Mouse (Mus musculus) midbrain, postnatal 0 days (tissue): Measurements from ENCODE around the gene Znrf2. TPM values are rescaled to one million over a fixed set of nuclear protein-coding genes. Genes with fewer than 3 reads are reported as not detected.

Source experiments
- ATAC-seq: fragments of 200-750 bp; cut with Nextera tagmentation; 2 replicates; pipeline ENCODE4 v1.8.0; 2017; ENCODE audit warnings: moderate number of reproducible peaks, mild to moderate bottlenecking, moderate TSS enrichment, moderate library complexity; ENCODE audit not compliant: low FRiP score
- DNase-seq: peaks from one replicate; pipeline ENCODE4 v3.0.0-alpha.2; 2015; ENCODE audit warnings: low spot score
- H3K27ac ChIP-seq: fragments of 300-500 bp; sonication (generic); 2 replicates; pipeline ENCODE4 v1.5.1; 2014; ENCODE audit warnings: low read depth, mild to moderate bottlenecking, low read length, mixed read lengths
- H3K27me3 ChIP-seq: fragments of 300-500 bp; sonication (generic); 2 replicates; pipeline ENCODE4 v1.6.1; 2014; ENCODE audit warnings: low read length, control low read depth, mixed read lengths; ENCODE audit not compliant: insufficient read depth
- H3K36me3 ChIP-seq: fragments of 300-500 bp; sonication (generic); 2 replicates; pipeline ENCODE4 v1.6.1; 2014; ENCODE audit warnings: low read length, control low read depth, mixed read lengths; ENCODE audit not compliant: insufficient read depth
- H3K4me1 ChIP-seq: fragments of 300-500 bp; sonication (generic); 2 replicates; pipeline ENCODE4 v1.6.1; 2014; ENCODE audit warnings: mild to moderate bottlenecking, control low read depth, antibody characterized with exemption, low read length, mixed read lengths; ENCODE audit not compliant: insufficient read depth
- H3K4me2 ChIP-seq: fragments of 300-500 bp; sonication (generic); 2 replicates; pipeline ENCODE4 v1.6.1; 2014; ENCODE audit warnings: low read depth, mild to moderate bottlenecking, low read length, mixed read lengths; ENCODE audit not compliant: poor library complexity, severe bottlenecking
- H3K4me3 ChIP-seq: fragments of 300-500 bp; sonication (generic); 2 replicates; pipeline ENCODE4 v1.5.1; 2014; ENCODE audit warnings: low read depth, mild to moderate bottlenecking, low read length, moderate library complexity
- H3K9ac ChIP-seq: fragments of 300-500 bp; sonication (generic); replicated peaks from 2 replicates; pipeline ENCODE4 v1.6.1; 2014; ENCODE audit warnings: mild to moderate bottlenecking, low read length, moderate library complexity, mixed read lengths; ENCODE audit not compliant: poor library complexity, severe bottlenecking
- H3K9me3 ChIP-seq: fragments of 300-500 bp; sonication (generic); 2 replicates; pipeline ENCODE4 v1.6.1; 2016; ENCODE audit warnings: low read length, control low read depth
- CTCF ChIP-seq: IDR thresholded peaks from 2 replicates; pipeline ENCODE4 v1.5.1; 2016; ENCODE audit warnings: antibody characterized with exemption, mild to moderate bottlenecking
- WGBS: fragments of 180-500 bp; shearing (Covaris S2); extraction: QIAGEN DNeasy Blood & Tissue Kit; methylation state at CpG from one replicate; pipeline ENCODE4 v1.1.7; 2014; 5-methylcytosine and 5-hydroxymethylcytosine counted together
- polyA plus RNA-seq: library from polyadenylated mRNA; unstranded; fragments of >200 nt; fragmentation: Nextera tagmentation; extraction: Ambion mirVana; gene quantifications from 2 replicates; pipeline ENCODE4 v1.2.1, GENCODE M21; 2015
- total RNA-seq: library from RNA; depleted of rRNA; stranded (reverse); fragments of >200 nt; gene quantifications from 2 replicates; pipeline ENCODE4 v1.2.3, GENCODE M21; 2014; rRNA removed

Znrf2 gene
- total RNA-seq, result 32.8 and 49.4 TPM in 2 replicates
- 5.7 and 6.5 TPM in 2 replicates for polyA plus RNA-seq

- peak within 1 kb of the TSS; percentile 86 for H3K27ac ChIP-seq
- H3K4me3 ChIP-seq, result peak within 1 kb of the TSS; percentile 88
- peak within 1 kb of the TSS; percentile 68 for H3K4me2 ChIP-seq
- peak; percentile 50 for TF ChIP-seq CTCF
- 0 out of 2 replicates have a peak, but pooled peaks cover 3% of the 10 kb centered on the region for H3K4me1 ChIP-seq
- H3K9me3 ChIP-seq, result no peaks in the 10 kb centered on the region
- ATAC-seq, result peak; percentile 99
- under 1% methylated on average over 53 of the region's 88 CpGs for WGBS
- no peaks in the 10 kb centered on the region for H3K27me3 ChIP-seq
- H3K9ac ChIP-seq, result peak within 1 kb of the TSS; percentile 91
- DNase-seq, result peak; percentile 98
- H3K36me3 ChIP-seq, result no peaks in the 10 kb centered on the region
Measured at GRCm38 (mm10) chr6:54816388-54817065, at the start of gene Znrf2. Znrf2 (plus strand) TSS chr6:54816916.

GRCm38 (mm10) chr6:54767746-54768145 is 49.0 kb upstream of the Znrf2 start:
- Histone ChIP-seq H3K27me3 (no peaks in the 10 kb centered on the region), H3K4me3 (no peak overlapping the region), H3K9me3 (no peaks in the 10 kb centered on the region), H3K4me2 (no peak overlapping the region), H3K27ac (no peak overlapping the region), H3K4me1 (no peaks in the 10 kb centered on the region), H3K36me3 (no peaks in the 10 kb centered on the region), H3K9ac (no peak overlapping the region)
- WGBS, result 46% methylated on average over 4 of the region's 4 CpGs
- no peak for ATAC-seq
- no peak for TF ChIP-seq CTCF
- DNase-seq, result no peak

- Histone ChIP-seq H3K4me2 (no peak overlapping the region), H3K9me3 (no peaks in the 10 kb centered on the region), H3K4me3 (no peak overlapping the region), H3K4me1 (no peaks in the 10 kb centered on the region), H3K36me3 (no peaks in the 10 kb centered on the region), H3K9ac (no peak overlapping the region), H3K27ac (no peak overlapping the region), H3K27me3 (no peaks in the 10 kb centered on the region)
- DNase-seq, result no peak
- TF ChIP-seq CTCF, result no peak
- 59% methylated on average over 4 of the region's 4 CpGs for WGBS
- ATAC-seq, result no peak
Measured at GRCm38 (mm10) chr6:54770766-54771165, 46.0 kb upstream of the Znrf2 start.

GRCm38 (mm10) chr6:54771171-54771570 is 45.5 kb upstream of the Znrf2 start:
- DNase-seq, result peak; percentile 58
- no peak overlapping the region for H3K4me3 ChIP-seq
- H3K27me3 ChIP-seq, result no peaks in the 10 kb centered on the region
- H3K9ac ChIP-seq, result no peak overlapping the region
- H3K9me3 ChIP-seq, result no peaks in the 10 kb centered on the region
- no peak for ATAC-seq
- TF ChIP-seq CTCF, result no peak
- 67% methylated on average over 8 of the region's 8 CpGs for WGBS
- no peaks in the 10 kb centered on the region for H3K36me3 ChIP-seq
- no peak overlapping the region for H3K27ac ChIP-seq
- H3K4me1 ChIP-seq, result no peaks in the 10 kb centered on the region
- no peak overlapping the region for H3K4me2 ChIP-seq

- H3K9ac ChIP-seq, result no peak overlapping the region
- no peak for ATAC-seq
- no peak for DNase-seq
- H3K27me3 ChIP-seq, result no peaks in the 10 kb centered on the region
- H3K36me3 ChIP-seq, result no peaks in the 10 kb centered on the region
- H3K4me2 ChIP-seq, result no peak overlapping the region
- no peak overlapping the region for H3K27ac ChIP-seq
- no peaks in the 10 kb centered on the region for H3K9me3 ChIP-seq
- no peak for TF ChIP-seq CTCF
- 97% methylated on average over 5 of the region's 5 CpGs for WGBS
- H3K4me1 ChIP-seq, result no peaks in the 10 kb centered on the region
- H3K4me3 ChIP-seq, result no peak overlapping the region
Measured at GRCm38 (mm10) chr6:54772078-54772477, 44.6 kb upstream of the Znrf2 start.

- H3K36me3 ChIP-seq, result no peaks in the 10 kb centered on the region
- no peak for TF ChIP-seq CTCF
- no peak overlapping the region for H3K27ac ChIP-seq
- ATAC-seq, result no peak
- no peaks in the 10 kb centered on the region for H3K27me3 ChIP-seq
- H3K4me2 ChIP-seq, result no peak overlapping the region
- no peak overlapping the region for H3K9ac ChIP-seq
- no peaks in the 10 kb centered on the region for H3K9me3 ChIP-seq
- DNase-seq, result no peak
- H3K4me3 ChIP-seq, result no peak overlapping the region
- H3K4me1 ChIP-seq, result no peaks in the 10 kb centered on the region; the same call in 1 of the 2 replicates
Measured at GRCm38 (mm10) chr6:54775739-54776138, 41.0 kb upstream of the Znrf2 start.
